Mouse (Mus musculus) stomach, postnatal 0 days (tissue): Measurements from ENCODE around the gene Gm11639.

Experiments
- CTCF ChIP-seq: IDR thresholded peaks from 2 replicates; pipeline ENCODE4 v1.5.1; 2016; ENCODE audit warnings: antibody characterized with exemption, low read depth, mild to moderate bottlenecking, moderate library complexity
- EP300 ChIP-seq: optimal IDR thresholded peaks from 2 replicates; pipeline ENCODE3; 2016; ENCODE audit warnings: antibody characterized with exemption

DNA sequence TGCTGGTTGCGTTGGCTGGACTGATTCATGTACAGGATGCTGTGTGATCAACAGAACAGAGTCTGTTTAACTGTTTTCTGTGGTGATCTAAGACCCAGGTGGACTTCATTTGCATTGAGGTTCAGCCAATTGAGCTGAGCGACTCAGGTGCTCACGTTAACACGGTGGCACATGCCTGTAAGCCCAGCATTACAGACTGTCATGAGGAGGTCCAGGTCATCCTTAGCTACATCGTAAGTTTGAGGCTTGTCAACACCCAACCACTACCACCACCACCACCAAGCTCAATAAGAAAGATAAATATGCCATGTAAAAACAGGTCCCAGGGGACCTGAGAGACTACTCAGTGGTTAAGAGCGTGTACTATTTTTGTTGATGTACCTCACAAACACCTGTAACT is 40.1 kb upstream of the Gm11639 start:
- TF ChIP-seq CTCF (no peak), EP300 (no peak)
